Mouse (Mus musculus): ENCODE results near the gene Sfta2.
A peak's percentile ranks its signal among the peaks of the same experiment; 100 is the strongest.

The Sfta2 gene

GRCm38 (mm10) chr17:35601249-35601648 is at the start of gene Sfta2:
Gene Sfta2 (plus strand): TSS chr17:35601549.
- DNase-seq = no peak

DNA sequence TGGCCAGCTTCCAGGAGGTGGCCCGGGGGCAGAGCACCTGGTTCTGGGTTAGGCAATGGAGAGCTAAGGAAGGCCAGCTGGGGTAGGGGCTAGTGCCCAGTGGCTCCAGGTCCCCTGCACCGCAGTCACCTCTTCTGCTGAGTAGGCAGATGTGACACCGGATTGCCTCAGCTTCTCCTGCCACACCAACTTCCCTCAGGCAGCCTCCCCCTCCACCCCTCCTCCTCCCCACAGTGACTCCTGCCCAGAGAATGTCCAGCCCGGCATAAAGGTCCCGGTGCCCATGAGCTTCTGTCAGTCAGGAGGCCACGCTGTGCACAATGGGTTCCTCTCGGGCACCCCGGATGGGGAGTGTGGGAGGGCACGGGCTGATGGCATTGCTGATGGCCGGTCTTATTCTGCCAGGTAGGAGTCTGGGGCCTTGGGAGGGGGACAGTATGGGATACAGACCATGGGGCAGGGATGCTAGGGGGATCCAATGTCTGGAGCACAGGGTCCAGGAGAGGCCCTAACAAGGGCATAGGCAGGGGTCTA is 49.4 kb upstream of the Sfta2 start, which contains the start of gene Cdsn:
Cdsn (plus strand) TSS at position 248 of the 534 bp plus-strand sequence.
- no peak for DNase-seq

GRCm38 (mm10) chr17:35554321-35554720 is 47.0 kb upstream of the Sfta2 start:
- no peak for DNase-seq

GRCm38 (mm10) chr17:35554761-35555397 is 46.5 kb upstream of the Sfta2 start:
- DNase-seq = no peak

DNA sequence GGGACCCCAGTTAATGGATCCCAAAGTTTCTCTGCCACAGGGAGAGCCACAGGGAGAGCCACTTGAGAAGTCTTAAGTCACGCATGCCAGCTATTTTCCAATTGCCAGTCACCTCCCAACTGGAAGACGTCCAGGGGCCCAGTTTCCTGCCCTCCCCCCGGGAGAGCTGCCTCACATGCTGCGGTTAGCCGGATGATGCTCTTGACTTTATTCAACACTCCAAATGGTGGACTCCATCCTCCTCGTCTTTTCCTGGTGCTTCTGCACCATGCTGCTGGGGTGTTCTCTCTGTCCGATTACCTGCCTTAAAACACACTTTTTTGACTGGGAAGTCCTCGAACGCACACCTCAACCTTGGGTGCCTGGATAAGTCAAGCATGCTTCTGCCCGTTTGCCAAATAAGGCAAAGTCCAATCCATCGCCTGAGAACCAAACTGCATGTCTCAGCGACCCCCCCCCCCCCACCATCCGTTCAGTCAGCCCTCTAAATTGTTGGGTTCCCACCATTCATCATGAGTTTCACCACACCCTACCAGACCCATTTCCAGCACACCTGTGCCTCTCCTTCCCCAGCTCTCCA is 45.1 kb upstream of the Sfta2 start:
- DNase-seq = peak; percentile 29 to 63

GRCm38 (mm10) chr17:35556812-35557211 is 44.5 kb upstream of the Sfta2 start:
- DNase-seq = peak; percentile 83 to 84

DNA sequence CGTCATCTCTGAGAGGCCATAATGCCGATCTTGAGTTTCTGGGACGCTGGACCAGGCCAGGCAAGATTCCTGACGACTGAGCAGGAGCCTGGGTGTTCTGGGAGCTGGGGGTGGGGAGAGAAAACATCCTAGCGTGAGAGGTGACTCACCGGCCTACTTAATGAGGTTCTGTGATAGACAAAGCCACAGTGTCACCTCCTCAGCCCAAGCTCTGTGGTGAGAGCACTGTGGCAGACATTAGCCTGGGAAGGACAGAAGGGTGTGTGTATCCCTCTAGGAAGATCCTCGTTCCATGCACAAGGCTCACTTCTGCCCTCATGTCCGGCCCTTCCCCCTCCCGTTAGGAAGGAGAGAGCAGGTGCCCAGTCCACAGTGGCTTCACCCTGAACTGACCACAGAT is 44.0 kb upstream of the Sfta2 start:
- DNase-seq = no peak

DNA sequence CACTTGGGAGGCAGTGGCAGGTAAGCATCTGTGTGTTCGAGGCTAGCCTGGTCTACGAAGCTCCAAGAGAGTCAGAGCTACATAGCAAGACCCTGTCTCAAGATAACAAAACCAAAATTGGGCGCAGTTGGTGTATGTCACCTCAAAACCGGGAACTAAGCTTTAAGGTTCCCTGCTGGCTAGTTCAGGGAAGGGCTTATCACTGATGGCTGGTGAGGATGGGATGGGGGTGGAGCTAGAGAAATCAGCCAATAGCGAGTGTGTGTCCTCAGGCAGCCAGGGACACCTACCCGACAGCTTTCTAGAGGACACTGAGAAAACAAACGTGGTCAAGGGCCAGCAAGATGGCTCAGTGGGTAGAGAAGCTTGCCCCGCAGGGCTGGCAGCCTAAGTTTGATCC is 43.1 kb upstream of the Sfta2 start:
- no peak for DNase-seq

- DNase-seq = no peak
Measured at GRCm38 (mm10) chr17:35567150-35567549, 34.2 kb upstream of the Sfta2 start, which contains the start of gene 2300002M23Rik. Gene 2300002M23Rik (plus strand): TSS chr17:35567450.

- peak in 1 of 2 experiments; percentile 13 for DNase-seq
Measured at GRCm38 (mm10) chr17:35567767-35568166, 33.6 kb upstream of the Sfta2 start.

GRCm38 (mm10) chr17:35569091-35569944 is 32.0 kb upstream of the Sfta2 start:
- no peak for DNase-seq

DNA sequence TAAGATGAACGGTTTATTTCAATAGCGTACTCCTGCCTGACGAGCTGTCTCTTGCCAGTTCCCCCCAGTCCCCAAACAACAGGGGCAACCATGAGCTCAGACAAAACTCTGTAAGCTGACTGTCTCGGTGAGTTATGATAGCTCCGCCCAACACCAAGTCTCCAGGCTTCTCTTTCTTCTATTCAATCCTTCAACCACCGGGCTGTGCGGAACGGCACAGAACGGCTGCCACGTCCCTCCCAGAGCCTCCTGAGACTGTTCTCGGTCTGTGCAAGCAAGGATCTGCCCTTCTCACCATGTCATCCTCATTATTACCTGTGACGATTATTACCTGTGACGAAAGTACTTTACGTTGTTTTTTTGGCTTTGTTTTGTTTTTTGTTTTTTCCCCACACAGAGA is 30.5 kb upstream of the Sfta2 start:
- no peak for DNase-seq

DNA sequence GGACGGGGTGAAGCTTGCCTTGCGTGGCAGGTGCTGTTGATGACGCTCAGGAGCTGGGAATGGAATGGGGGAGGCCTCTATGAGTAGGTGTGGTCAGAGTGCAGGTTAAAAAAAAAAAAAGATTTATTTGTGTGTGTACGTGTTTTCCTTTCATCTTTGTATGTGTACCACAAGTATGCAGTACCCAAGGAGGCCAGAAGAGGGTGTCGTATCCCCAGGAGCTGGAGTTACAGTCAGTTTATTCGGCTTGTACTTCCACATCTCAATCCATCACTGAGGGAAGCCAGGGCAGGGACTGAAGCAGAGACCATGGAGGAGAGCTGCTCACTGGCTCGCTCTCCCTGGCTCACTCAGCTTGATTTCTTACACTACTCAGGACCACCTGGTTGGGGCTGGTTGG is 29.9 kb upstream of the Sfta2 start:
- DNase-seq = no peak

GRCm38 (mm10) chr17:35578211-35578610 is 23.1 kb upstream of the Sfta2 start:
- peak; percentile 83 to 93 for DNase-seq

GRCm38 (mm10) chr17:35582900-35583299 is 18.4 kb upstream of the Sfta2 start:
- DNase-seq = peak in 1 of 2 experiments; percentile 38

GRCm38 (mm10) chr17:35584330-35584937 is 16.9 kb upstream of the Sfta2 start:
- DNase-seq = peak; percentile 74 to 91

GRCm38 (mm10) chr17:35587291-35587690 is 14.1 kb upstream of the Sfta2 start:
- no peak for DNase-seq

- no peak for DNase-seq
Measured at GRCm38 (mm10) chr17:35588387-35588786, 13.0 kb upstream of the Sfta2 start.

- DNase-seq = peak; percentile 64 to 87
Measured at GRCm38 (mm10) chr17:35590410-35591218, 10.7 kb upstream of the Sfta2 start.

GRCm38 (mm10) chr17:35591219-35591578 is 10.2 kb upstream of the Sfta2 start:
- no peak for DNase-seq

DNA sequence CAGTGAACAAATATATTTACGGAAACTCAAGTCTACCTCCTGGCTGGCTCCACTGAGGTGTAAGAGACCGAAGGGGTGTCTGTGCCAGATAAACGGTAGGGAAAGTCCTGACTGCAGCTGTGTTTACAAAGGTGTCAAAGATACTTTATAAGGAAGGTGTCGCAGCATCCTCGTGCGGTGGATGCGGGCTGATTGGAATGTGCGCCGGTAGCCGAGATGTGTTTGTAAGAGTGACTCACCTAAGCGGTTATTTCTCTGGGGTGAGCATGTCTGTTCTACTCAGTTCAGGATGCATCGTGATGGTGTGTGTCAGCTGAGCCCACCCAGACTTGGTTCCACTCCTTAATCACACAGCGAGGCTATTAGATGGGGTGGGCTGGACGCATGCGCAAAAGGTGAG is 9.6 kb upstream of the Sfta2 start:
- no peak for DNase-seq

- DNase-seq = no peak
Measured at GRCm38 (mm10) chr17:35592131-35592530, 9.2 kb upstream of the Sfta2 start.

Data from kidney, postnatal 36 days (tissue).